Mouse (Mus musculus) stomach, embryonic 14.5 days (tissue): ENCODE results near the gene Smim4. TPM values are rescaled to one million over a fixed set of nuclear protein-coding genes. Genes with fewer than 3 reads are reported as not detected.
A peak's percentile ranks its signal among the peaks of the same experiment; 100 is the strongest.

ENCODE experiments used
- ATAC-seq: fragments of 200-750 bp; cut with Nextera tagmentation; 2 replicates; pipeline ENCODE4 v1.8.0; 2017; ENCODE audit warnings: low read depth, moderate TSS enrichment; ENCODE audit not compliant: insufficient number of reproducible peaks, insufficient read depth, low FRiP score
- H3K27ac ChIP-seq: fragments of 300-500 bp; sonication (generic); 2 replicates; pipeline ENCODE4 v1.5.1; 2014; ENCODE audit warnings: mild to moderate bottlenecking, low read length, moderate library complexity, mixed read lengths
- H3K27me3 ChIP-seq: fragments of 300-500 bp; sonication (generic); 2 replicates; pipeline ENCODE4 v1.6.1; 2014; ENCODE audit warnings: low read length, control low read depth, mixed read lengths; ENCODE audit not compliant: control insufficient read depth, insufficient read depth
- H3K36me3 ChIP-seq: fragments of 300-500 bp; sonication (generic); 2 replicates; pipeline ENCODE4 v1.6.1; 2014; ENCODE audit warnings: mild to moderate bottlenecking, control low read depth, low read length, moderate library complexity, mixed read lengths; ENCODE audit not compliant: control insufficient read depth, insufficient read depth
- H3K4me1 ChIP-seq: fragments of 300-500 bp; sonication (generic); 2 replicates; pipeline ENCODE4 v1.6.1; 2014; ENCODE audit warnings: low read length, control low read depth, mixed read lengths; ENCODE audit not compliant: control insufficient read depth, insufficient read depth
- H3K4me2 ChIP-seq: fragments of 300-500 bp; sonication (generic); replicated peaks from 2 replicates; pipeline ENCODE4 v1.6.1; 2014; ENCODE audit warnings: low read depth, low read length, control low read depth
- H3K4me3 ChIP-seq: fragments of 300-500 bp; sonication (generic); 2 replicates; pipeline ENCODE4 v1.5.1; 2014; ENCODE audit warnings: low read depth, low read length, control low read depth
- H3K9ac ChIP-seq: fragments of 300-500 bp; sonication (generic); replicated peaks from 2 replicates; pipeline ENCODE4 v1.6.1; 2014; ENCODE audit warnings: low read depth, mild to moderate bottlenecking, control low read depth, low read length, moderate library complexity, mixed read lengths
- H3K9me3 ChIP-seq: fragments of 300-500 bp; sonication (generic); 2 replicates; pipeline ENCODE4 v1.6.1; 2016; ENCODE audit warnings: low read depth, low read length, control low read depth; ENCODE audit not compliant: control insufficient read depth
- WGBS: fragments of 180-500 bp; shearing (Covaris S2); extraction: QIAGEN DNeasy Blood & Tissue Kit; methylation state at CpG from one replicate; pipeline ENCODE4 v1.1.7; 2014; 5-methylcytosine and 5-hydroxymethylcytosine counted together
- polyA plus RNA-seq: library from polyadenylated mRNA; unstranded; fragments of >200 nt; fragmentation: Nextera tagmentation; extraction: Ambion mirVana; gene quantifications from 2 replicates; pipeline ENCODE4 v1.2.1, GENCODE M21; 2014

Gene Smim4
- polyA plus RNA-seq, 1 experiment from 2014 or later, result 80.1 TPM

- peak within 1 kb of the TSS; percentile 16; the same call in 1 of the 2 replicates for H3K4me3 ChIP-seq
- peak within 1 kb of the TSS; percentile 48 for H3K27ac ChIP-seq
- peaks cover 33% of the 10 kb centered on the region for H3K36me3 ChIP-seq
- H3K27me3 ChIP-seq, result no peaks in the 10 kb centered on the region
- H3K4me2 ChIP-seq, result 0 out of 2 replicates have a peak within 1 kb of the TSS, but pooled peaks have one; percentile 14
- WGBS, result 27% methylated on average over 10 of the region's 10 CpGs
- ATAC-seq, result no peak
- no peaks in the 10 kb centered on the region for H3K9me3 ChIP-seq
- H3K9ac ChIP-seq, result no peak within 1 kb of the TSS
- H3K4me1 ChIP-seq, result 0 out of 2 replicates have a peak, but pooled peaks cover 3% of the 10 kb centered on the region
Measured at GRCm38 (mm10) chr14:31168425-31168824, 39.7 kb upstream of the Smim4 start, which contains the start of gene Stab1. Stab1 (minus strand) TSS chr14:31168641.

GRCm38 (mm10) chr14:31166827-31167226, 38.1 kb upstream of the Smim4 start:
- no peaks in the 10 kb centered on the region for H3K9me3 ChIP-seq
- H3K4me1 ChIP-seq, result 0 out of 2 replicates have a peak, but pooled peaks cover 3% of the 10 kb centered on the region
- 62% methylated on average over 9 of the region's 9 CpGs for WGBS
- H3K27ac ChIP-seq, result no peak overlapping the region
- H3K4me3 ChIP-seq, result 0 out of 2 replicates have a peak overlapping the region, but pooled peaks have one; percentile 3
- no peaks in the 10 kb centered on the region for H3K27me3 ChIP-seq
- peaks cover 17% of the 10 kb centered on the region for H3K36me3 ChIP-seq
- peak overlapping the region; percentile 14; the same call in 1 of the 2 replicates for H3K4me2 ChIP-seq
- no peak overlapping the region for H3K9ac ChIP-seq
- no peak for ATAC-seq

GRCm38 (mm10) chr14:31165991-31166630, 37.4 kb upstream of the Smim4 start:
- WGBS, result 41% methylated on average over 10 of the region's 10 CpGs
- Histone ChIP-seq H3K4me3 (no peak overlapping the region), H3K9ac (no peak overlapping the region), H3K27ac (no peak overlapping the region), H3K36me3 (peaks cover 10% of the 10 kb centered on the region), H3K9me3 (no peaks in the 10 kb centered on the region), H3K4me1 (0 out of 2 replicates have a peak, but pooled peaks cover 3% of the 10 kb centered on the region), H3K4me2 (no peak overlapping the region; the same call in 1 of the 2 replicates), H3K27me3 (no peaks in the 10 kb centered on the region)
- ATAC-seq, result no peak

- no peak for ATAC-seq
- Histone ChIP-seq H3K9ac (no peak overlapping the region), H3K9me3 (no peaks in the 10 kb centered on the region), H3K27ac (no peak overlapping the region), H3K4me1 (0 out of 2 replicates have a peak, but pooled peaks cover 3% of the 10 kb centered on the region), H3K4me3 (no peak overlapping the region), H3K27me3 (no peaks in the 10 kb centered on the region), H3K36me3 (peaks cover 3% of the 10 kb centered on the region; the same call in 1 of the 2 replicates), H3K4me2 (no peak overlapping the region)
- 52% methylated on average over 7 of the region's 7 CpGs for WGBS
Measured at GRCm38 (mm10) chr14:31165458-31165857, 36.7 kb upstream of the Smim4 start.

- H3K36me3 ChIP-seq, result no peaks in the 10 kb centered on the region
- no peak overlapping the region for H3K27ac ChIP-seq
- no peak overlapping the region for H3K9ac ChIP-seq
- H3K9me3 ChIP-seq, result no peaks in the 10 kb centered on the region
- no peaks in the 10 kb centered on the region for H3K27me3 ChIP-seq
- no peak overlapping the region for H3K4me3 ChIP-seq
- no peak for ATAC-seq
- no peak overlapping the region for H3K4me2 ChIP-seq
- H3K4me1 ChIP-seq, result 0 out of 2 replicates have a peak, but pooled peaks cover 3% of the 10 kb centered on the region
- WGBS, result 74% methylated on average over 2 of the region's 2 CpGs
Measured at GRCm38 (mm10) chr14:31165010-31165409, 36.3 kb upstream of the Smim4 start.

- H3K27me3 ChIP-seq, result no peaks in the 10 kb centered on the region
- no peak overlapping the region for H3K4me3 ChIP-seq
- no peaks in the 10 kb centered on the region for H3K9me3 ChIP-seq
- H3K27ac ChIP-seq, result no peak overlapping the region
- no peak overlapping the region for H3K4me2 ChIP-seq
- 67% methylated on average over 8 of the region's 8 CpGs for WGBS
- H3K36me3 ChIP-seq, result no peaks in the 10 kb centered on the region
- no peak overlapping the region for H3K9ac ChIP-seq
- 0 out of 2 replicates have a peak, but pooled peaks cover 3% of the 10 kb centered on the region for H3K4me1 ChIP-seq
- no peak for ATAC-seq
Measured at GRCm38 (mm10) chr14:31164067-31164466, 35.3 kb upstream of the Smim4 start.

- Histone ChIP-seq H3K27ac (no peak overlapping the region), H3K4me2 (no peak overlapping the region)
Measured at GRCm38 (mm10) chr14:31161638-31162037, 32.9 kb upstream of the Smim4 start.

GRCm38 (mm10) chr14:31161191-31161590, 32.4 kb upstream of the Smim4 start:
- Histone ChIP-seq H3K4me1 (0 out of 2 replicates have a peak, but pooled peaks cover 3% of the 10 kb centered on the region), H3K27me3 (no peaks in the 10 kb centered on the region), H3K4me2 (no peak overlapping the region), H3K27ac (no peak overlapping the region), H3K4me3 (no peak overlapping the region), H3K9ac (no peak overlapping the region), H3K36me3 (no peaks in the 10 kb centered on the region), H3K9me3 (no peaks in the 10 kb centered on the region)
- 87% methylated on average over 7 of the region's 7 CpGs for WGBS
- no peak for ATAC-seq

More at GRCm38 (mm10) chr14:31161638-31162037, 32.9 kb upstream of the Smim4 start:
- 72% methylated on average over 10 of the region's 10 CpGs for WGBS
- Histone ChIP-seq H3K27me3 (no peaks in the 10 kb centered on the region), H3K9ac (no peak overlapping the region), H3K36me3 (no peaks in the 10 kb centered on the region), H3K4me3 (no peak overlapping the region), H3K4me1 (0 out of 2 replicates have a peak, but pooled peaks cover 3% of the 10 kb centered on the region), H3K9me3 (no peaks in the 10 kb centered on the region)
- ATAC-seq, result no peak
